Mouse (Mus musculus): ENCODE data around the gene Midn. TPM values are rescaled to one million over a fixed set of nuclear protein-coding genes. Genes with fewer than 3 reads are reported as not detected.
A peak's percentile ranks its signal among the peaks of the same experiment; 100 is the strongest.
"Not testable (repeated sequence)": the region's sequence is repeated elsewhere in the genome, so short reads cannot be mapped to it uniquely, and the experiment has no call there.

The Midn gene
- polyA plus RNA-seq, 1 experiment from 2014 or later: 22.2 TPM

DNA sequence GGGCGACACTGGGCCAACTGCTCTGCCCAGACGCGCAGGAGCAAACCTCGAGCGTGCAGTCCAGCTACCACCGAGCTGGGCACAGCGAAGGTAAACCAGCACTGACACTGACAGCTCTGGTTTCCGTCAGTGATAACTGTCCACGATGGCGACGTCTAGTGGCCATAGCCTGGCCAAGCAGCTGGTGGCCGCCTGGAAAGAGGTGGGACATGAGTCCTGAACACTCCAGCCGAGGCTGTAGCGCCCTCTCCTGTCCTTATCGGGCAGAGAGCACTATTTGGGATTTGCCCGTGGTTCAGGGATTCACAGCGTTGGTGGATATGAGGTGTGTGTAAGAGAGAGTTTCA, 16.9 kb downstream of the Midn start:
- Histone ChIP-seq H3K9me3 (no peaks in the 10 kb centered on the region), H3K4me3 (peak overlapping the region; percentile 58), H3K27me3 (replicated peaks; ENCODE audit: low read depth, poor library complexity, severe bottlenecking) (no peaks in the 10 kb centered on the region), H3K27ac (replicated peaks) (peak overlapping the region; percentile 76), H3K4me1 (peaks cover 85% of the 10 kb centered on the region), H3K36me3 (replicated peaks) (peaks cover 13% of the 10 kb centered on the region)
- peak; percentile 95 for DNase-seq (ENCODE audit: low spot score)
- WGBS: under 1% methylated on average over 17 of the region's 17 CpGs

DNA sequence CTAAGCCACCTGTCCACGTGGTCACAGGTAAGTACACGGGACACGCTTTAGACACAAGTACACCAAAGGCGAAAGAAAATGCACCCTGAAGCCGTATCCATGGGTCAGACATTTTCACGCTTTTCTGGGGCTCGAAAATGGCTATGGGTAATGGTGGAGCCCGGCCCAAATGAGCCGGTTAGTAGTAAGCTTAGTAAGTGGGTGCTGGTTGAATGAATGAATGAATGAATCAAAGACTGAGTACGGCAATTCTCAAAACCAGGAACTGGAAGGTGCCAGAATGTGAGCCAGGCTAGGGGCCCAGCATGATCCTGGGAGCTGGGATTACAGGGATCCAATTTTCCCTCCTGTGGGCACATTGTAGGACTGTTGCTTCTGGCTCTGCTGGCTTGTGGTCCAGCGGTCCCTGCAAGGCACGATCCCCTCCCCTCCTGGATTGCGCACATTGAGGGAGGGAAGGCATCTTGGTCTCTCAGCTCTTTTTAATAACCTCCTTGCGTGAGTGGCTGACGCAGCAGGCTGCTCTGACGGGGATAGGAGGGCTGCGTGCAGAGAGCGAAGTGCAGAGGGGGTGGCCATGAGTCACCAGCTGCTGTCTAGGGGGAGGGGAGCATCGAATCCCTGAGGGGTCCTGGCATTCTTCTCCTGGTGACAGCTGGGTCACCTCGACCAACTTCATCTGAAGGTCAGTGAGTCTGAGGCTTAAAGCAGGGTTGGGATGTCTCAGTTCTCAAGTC, 17.5 kb downstream of the Midn start, which contains the start of gene Cirbp:
Cirbp (plus strand) TSS at position 594 of the 737 bp plus-strand sequence.
- peak; percentile 51 for DNase-seq (ENCODE audit: low spot score)
- H3K36me3 ChIP-seq (replicated peaks): peaks cover 19% of the 10 kb centered on the region
- 15% methylated on average over 20 of the region's 20 CpGs for WGBS
- H3K4me1 ChIP-seq: peaks cover 85% of the 10 kb centered on the region
- peak within 1 kb of the TSS; percentile 94 for H3K4me3 ChIP-seq
- H3K27me3 ChIP-seq (replicated peaks; ENCODE audit: low read depth, poor library complexity, severe bottlenecking): no peaks in the 10 kb centered on the region
- H3K27ac ChIP-seq (replicated peaks): peak within 1 kb of the TSS; percentile 100
- no peaks in the 10 kb centered on the region for H3K9me3 ChIP-seq

DNA sequence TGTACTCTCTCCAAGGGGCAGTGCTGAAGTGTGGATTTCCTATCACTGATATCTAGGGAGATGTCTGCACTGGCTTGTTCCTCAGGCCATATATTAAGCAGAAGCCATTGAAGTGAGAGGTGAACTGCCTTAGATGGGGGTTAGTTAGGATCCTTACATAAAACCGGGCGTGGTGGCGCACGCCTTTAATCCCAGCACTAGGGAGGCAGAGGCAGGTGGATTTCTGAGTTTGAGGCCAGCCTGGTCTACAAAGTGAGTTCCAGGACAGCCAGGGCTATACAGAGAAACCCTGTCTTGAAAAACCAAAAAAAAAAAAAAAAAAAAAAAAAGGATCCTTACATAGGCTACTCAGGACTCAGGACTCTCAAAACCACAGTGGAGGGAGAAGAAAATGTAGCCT, 18.1 kb downstream of the Midn start:
- peaks cover 81% of the 10 kb centered on the region for H3K4me1 ChIP-seq
- 82% methylated on average over 4 of the region's 4 CpGs for WGBS
- peaks cover 24% of the 10 kb centered on the region for H3K36me3 ChIP-seq (replicated peaks)
- not testable (repeated sequence) for DNase-seq (ENCODE audit: low spot score); H3K9me3 ChIP-seq; H3K27me3 ChIP-seq (replicated peaks; ENCODE audit: low read depth, poor library complexity, severe bottlenecking)
- peak overlapping the region; percentile 94 for H3K4me3 ChIP-seq
- H3K27ac ChIP-seq (replicated peaks): peak overlapping the region; percentile 100

DNA sequence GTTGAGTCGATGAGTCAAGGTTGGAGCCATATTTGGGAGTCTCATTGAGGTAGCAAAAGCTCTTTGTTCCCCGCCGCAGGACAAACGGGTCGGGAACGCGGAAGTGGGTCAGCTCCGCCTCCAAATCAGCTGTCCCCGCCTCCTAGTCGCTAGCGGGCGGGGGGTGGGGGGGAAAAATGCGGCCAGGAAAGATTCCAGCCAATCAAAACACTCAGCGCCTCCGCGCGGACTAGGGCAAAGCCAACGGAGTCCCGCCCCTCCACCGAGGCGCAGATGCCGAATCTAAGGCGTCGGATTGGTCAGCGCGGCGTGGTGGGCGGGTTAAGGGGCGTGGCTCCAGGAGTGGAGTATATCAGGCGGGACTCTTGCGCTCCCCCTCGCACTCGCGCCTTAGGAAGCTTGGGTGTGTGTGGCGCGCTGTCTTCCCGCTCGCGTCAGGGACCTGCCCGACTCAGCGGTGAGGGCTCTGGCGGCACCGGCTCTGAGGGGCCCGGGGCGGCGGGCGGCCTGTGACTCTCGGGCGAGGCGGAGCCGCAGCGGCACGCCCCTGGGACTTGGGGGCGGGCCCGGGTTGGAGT, 19.5 kb downstream of the Midn start:
- H3K27ac ChIP-seq (replicated peaks): peak overlapping the region; percentile 100
- H3K9me3 ChIP-seq: no peaks in the 10 kb centered on the region
- peak; percentile 99 for DNase-seq (ENCODE audit: low spot score)
- peak overlapping the region; percentile 94 for H3K4me3 ChIP-seq
- peaks cover 38% of the 10 kb centered on the region for H3K36me3 ChIP-seq (replicated peaks)
- under 1% methylated on average over 55 of the region's 55 CpGs for WGBS
- H3K27me3 ChIP-seq (replicated peaks; ENCODE audit: low read depth, poor library complexity, severe bottlenecking): no peaks in the 10 kb centered on the region
- peaks cover 79% of the 10 kb centered on the region for H3K4me1 ChIP-seq

DNA sequence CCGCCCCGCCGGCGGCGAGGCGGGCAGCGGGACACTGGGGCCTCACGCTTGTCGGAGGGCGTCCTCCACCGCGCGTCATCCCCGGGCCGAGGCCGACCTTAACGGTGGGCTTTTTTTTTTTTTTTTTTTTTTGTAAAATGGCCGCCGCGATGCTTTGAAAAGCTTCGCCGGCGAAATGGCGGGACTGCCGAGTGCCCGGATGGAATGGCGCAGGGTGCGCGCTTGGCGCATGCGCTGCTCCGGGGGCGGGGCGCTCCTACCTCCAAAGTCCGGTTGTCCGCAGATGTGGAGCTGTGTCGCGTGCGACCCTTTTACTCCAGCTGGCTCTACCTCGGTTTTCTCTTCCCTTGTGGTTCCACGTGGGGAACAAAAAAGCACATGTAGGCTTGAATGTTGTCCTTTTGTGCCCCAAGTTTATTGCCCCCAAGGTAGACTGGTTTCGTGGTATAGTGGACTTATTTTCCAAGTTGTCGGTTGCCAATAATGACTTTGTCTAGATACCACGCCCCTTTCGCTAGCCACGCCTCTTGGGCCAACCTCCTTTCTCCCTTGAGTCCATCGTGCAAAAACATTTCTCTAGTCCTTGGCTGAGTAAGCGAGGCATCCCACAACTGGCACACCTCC, 20.1 kb downstream of the Midn start:
- no peaks in the 10 kb centered on the region for H3K27me3 ChIP-seq (replicated peaks; ENCODE audit: low read depth, poor library complexity, severe bottlenecking)
- peak overlapping the region; percentile 100 for H3K27ac ChIP-seq (replicated peaks)
- peaks cover 77% of the 10 kb centered on the region for H3K4me1 ChIP-seq
- under 1% methylated on average over 48 of the region's 48 CpGs for WGBS
- peak; percentile 97 for DNase-seq (ENCODE audit: low spot score)
- H3K9me3 ChIP-seq: no peaks in the 10 kb centered on the region
- peak overlapping the region; percentile 94 for H3K4me3 ChIP-seq
- H3K36me3 ChIP-seq (replicated peaks): peaks cover 39% of the 10 kb centered on the region

DNA sequence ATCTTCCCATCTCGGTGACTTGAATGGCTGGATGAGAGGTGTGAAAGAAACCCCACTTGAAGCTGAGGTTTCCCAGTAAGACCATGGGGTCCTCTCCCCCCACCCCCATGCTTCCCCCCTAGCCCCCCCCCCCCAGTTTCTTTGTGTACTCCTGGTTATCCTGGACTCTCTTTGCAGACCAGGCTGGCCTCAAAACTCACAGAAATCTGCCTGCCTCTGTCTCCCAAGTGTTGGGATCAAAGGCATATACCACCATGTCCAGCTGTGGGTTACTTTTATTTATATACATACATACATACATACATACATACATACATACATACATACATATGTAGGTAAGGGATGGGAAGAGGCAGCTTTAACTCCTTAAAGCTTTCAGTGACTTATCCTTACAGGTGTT, 21.0 kb downstream of the Midn start:
- Histone ChIP-seq H3K4me3 (peak overlapping the region; percentile 94), H3K27me3 (replicated peaks; ENCODE audit: low read depth, poor library complexity, severe bottlenecking) (no peaks in the 10 kb centered on the region), H3K4me1 (peaks cover 73% of the 10 kb centered on the region), H3K27ac (replicated peaks) (peak overlapping the region; percentile 100; the same call in 1 of the 2 replicates), H3K9me3 (no peaks in the 10 kb centered on the region), H3K36me3 (replicated peaks) (peaks cover 39% of the 10 kb centered on the region)
- 79% methylated on average over 1 of the region's 1 CpGs for WGBS
- no peak for DNase-seq (ENCODE audit: low spot score)

DNA sequence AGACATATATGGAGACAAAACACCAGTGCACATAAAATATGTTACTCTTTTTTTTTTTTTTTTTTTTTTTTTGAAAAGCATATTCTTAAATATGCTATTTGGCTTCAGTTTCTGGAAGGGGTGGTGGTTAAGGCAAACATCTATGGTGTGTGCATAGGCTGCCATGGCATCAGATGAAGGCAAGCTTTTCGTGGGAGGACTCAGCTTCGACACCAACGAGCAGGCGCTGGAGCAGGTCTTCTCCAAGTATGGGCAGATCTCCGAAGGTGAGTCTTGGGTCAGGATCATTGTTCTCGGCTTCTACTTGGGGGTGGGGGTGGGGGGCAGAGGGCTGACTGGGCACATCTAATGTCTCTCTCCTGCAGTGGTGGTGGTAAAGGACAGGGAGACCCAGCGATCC, 21.6 kb downstream of the Midn start:
- no peak for DNase-seq (ENCODE audit: low spot score)
- Histone ChIP-seq H3K36me3 (replicated peaks) (peaks cover 39% of the 10 kb centered on the region), H3K27me3 (replicated peaks; ENCODE audit: low read depth, poor library complexity, severe bottlenecking) (no peaks in the 10 kb centered on the region), H3K27ac (replicated peaks) (no peak overlapping the region), H3K4me1 (peaks cover 72% of the 10 kb centered on the region), H3K9me3 (no peaks in the 10 kb centered on the region), H3K4me3 (peak overlapping the region; percentile 94)
- WGBS: 93% methylated on average over 7 of the region's 7 CpGs

DNA sequence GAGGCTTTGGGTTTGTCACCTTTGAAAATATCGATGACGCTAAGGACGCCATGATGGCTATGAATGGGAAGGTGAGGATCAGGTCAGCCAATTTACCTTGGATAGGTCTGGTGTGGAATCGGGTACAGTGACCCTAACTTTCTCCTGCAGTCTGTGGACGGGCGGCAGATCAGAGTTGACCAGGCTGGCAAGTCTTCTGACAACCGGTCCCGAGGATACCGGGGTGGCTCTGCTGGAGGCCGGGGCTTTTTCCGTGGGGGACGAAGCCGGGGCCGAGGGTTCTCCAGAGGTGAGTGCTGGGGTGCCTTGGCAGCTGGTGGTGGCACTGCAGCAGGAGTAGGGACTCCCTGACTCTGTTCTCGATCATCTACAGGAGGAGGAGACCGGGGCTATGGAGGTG, 22.0 kb downstream of the Midn start:
- WGBS: 97% methylated on average over 16 of the region's 16 CpGs
- H3K36me3 ChIP-seq (replicated peaks): peaks cover 39% of the 10 kb centered on the region
- no peaks in the 10 kb centered on the region for H3K9me3 ChIP-seq
- no peak for DNase-seq (ENCODE audit: low spot score)
- H3K27me3 ChIP-seq (replicated peaks; ENCODE audit: low read depth, poor library complexity, severe bottlenecking): no peaks in the 10 kb centered on the region
- peaks cover 72% of the 10 kb centered on the region for H3K4me1 ChIP-seq
- 0 out of 2 replicates have a peak overlapping the region, but pooled peaks have one; percentile 21 for H3K4me3 ChIP-seq
- H3K27ac ChIP-seq (replicated peaks): no peak overlapping the region

DNA sequence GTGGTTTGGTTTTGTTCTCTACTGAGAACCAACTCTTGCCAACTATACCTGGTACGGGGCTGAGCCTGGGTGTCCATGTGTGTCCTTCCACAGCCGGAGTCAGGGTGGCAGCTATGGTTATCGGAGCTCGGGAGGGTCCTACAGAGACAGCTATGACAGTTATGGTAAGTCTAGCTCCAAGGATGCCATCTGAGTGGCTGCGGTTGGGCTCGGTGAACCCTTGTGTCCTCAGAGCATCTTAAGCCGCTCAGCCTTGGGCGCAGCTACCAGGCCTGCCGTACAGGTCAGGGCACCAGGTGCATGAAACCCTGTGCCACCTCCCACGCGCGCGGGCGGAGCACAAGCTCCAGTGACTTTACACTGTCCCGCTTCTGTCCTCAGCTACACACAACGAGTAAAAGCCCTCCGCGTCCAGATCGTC, 22.5 kb downstream of the Midn start:
- 95% methylated on average over 19 of the region's 19 CpGs for WGBS
- DNase-seq (ENCODE audit: low spot score): no peak
- Histone ChIP-seq H3K27me3 (replicated peaks; ENCODE audit: low read depth, poor library complexity, severe bottlenecking) (no peaks in the 10 kb centered on the region), H3K4me3 (peak overlapping the region; percentile 21; the same call in 1 of the 2 replicates), H3K27ac (replicated peaks) (no peak overlapping the region), H3K9me3 (no peaks in the 10 kb centered on the region), H3K36me3 (replicated peaks) (peaks cover 39% of the 10 kb centered on the region), H3K4me1 (peaks cover 72% of the 10 kb centered on the region)

DNA sequence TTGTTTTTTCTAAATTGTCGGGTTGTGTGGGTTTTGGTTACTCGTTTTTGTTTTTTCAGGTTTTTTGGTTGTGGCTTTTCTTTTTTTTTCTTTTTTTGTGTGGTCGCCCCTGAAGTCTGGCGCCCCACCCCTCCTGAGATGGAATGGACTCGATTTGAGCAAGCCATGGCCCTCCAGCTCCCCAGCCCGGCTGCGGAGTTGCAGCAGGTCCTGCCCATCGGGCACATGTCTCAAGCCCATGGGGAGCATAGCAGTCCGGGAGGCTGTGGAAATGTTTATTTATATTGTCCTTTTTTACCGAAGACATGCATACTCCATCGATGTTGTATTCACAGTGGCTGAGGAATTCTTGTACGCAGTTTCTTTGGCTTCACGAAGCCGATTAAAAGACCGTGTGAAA, 23.2 kb downstream of the Midn start:
- peaks cover 73% of the 10 kb centered on the region for H3K4me1 ChIP-seq
- peak overlapping the region; percentile 67; the same call in 1 of the 2 replicates for H3K4me3 ChIP-seq
- WGBS: 92% methylated on average over 15 of the region's 15 CpGs
- no peaks in the 10 kb centered on the region for H3K9me3 ChIP-seq
- DNase-seq (ENCODE audit: low spot score): no peak
- no peaks in the 10 kb centered on the region for H3K27me3 ChIP-seq (replicated peaks; ENCODE audit: low read depth, poor library complexity, severe bottlenecking)
- H3K36me3 ChIP-seq (replicated peaks): peaks cover 39% of the 10 kb centered on the region
- H3K27ac ChIP-seq (replicated peaks): no peak overlapping the region

DNA sequence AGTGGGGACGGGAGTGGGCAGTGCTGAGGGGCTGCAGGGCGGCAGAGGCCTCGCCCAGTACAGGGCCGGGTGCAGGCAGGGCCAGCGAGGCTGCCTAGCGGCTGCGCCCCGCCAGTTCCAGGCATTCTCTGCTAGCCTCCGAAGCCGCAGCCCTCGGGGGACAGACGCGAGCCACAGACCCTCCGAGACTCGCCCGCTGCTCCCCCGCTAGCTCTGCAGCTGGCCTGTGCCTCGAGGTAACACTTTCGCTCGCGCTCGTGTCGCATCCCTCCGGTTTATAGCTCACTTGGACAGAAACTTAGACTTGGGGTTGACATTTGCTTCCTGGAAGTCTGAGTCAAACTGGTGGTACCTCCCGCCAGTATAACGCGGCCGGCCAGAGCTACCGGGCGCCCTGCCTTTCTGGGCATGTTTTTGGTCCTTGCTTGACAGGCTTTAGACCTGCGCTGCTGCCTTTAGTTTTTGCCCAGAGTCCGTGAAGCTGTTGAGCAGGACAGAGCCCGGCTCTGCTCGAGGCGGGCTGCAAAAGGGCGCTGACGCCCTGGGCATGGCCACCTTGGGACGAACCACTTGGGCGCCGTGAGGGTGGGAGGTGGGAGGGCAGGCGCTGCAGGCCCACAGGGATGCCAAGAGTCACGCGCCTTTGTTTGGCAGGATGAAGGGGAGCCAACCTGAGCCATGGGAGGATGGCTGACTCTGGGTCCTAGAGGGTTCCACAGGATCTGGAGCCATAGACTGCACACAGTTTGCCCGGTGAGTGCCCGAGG, 23.9 kb downstream of the Midn start:
- peaks cover 39% of the 10 kb centered on the region for H3K36me3 ChIP-seq (replicated peaks)
- no peak for DNase-seq (ENCODE audit: low spot score)
- peak overlapping the region; percentile 67 for H3K4me3 ChIP-seq
- H3K4me1 ChIP-seq: peaks cover 71% of the 10 kb centered on the region
- no peaks in the 10 kb centered on the region for H3K27me3 ChIP-seq (replicated peaks; ENCODE audit: low read depth, poor library complexity, severe bottlenecking)
- no peaks in the 10 kb centered on the region for H3K9me3 ChIP-seq
- peak overlapping the region; percentile 87 for H3K27ac ChIP-seq (replicated peaks)
- WGBS: 88% methylated on average over 45 of the region's 45 CpGs
